Mouse (Mus musculus): ENCODE results near the gene Themis. TPM values are rescaled to one million over a fixed set of nuclear protein-coding genes. Genes with fewer than 3 reads are reported as not detected.

Gene Themis
- polyA plus RNA-seq, 1 experiment = not detected

DNA sequence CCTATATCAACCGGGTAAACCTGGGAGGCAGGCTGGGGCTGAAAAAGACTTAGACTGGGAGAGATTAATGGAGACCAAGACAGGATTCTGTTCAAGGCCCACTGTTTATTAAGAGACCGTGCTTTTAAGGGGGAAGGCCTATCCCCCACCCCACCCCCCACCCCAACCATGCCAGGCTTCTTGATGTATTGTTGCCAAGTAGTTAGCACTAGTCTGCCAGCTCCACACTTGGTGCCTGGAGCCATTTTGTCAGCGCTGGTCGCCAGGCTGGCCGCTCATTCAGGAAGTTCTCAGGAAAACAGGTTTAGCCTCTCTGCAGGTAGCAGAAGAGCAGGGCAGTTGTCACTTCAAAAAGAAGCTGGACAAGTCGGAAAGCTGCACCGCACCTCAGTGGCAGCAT lies 55.1 kb downstream of the Themis start:
- no peak overlapping the region for H3K27ac ChIP-seq (ENCODE audit: control insufficient read depth, insufficient read depth, low read depth, low read length)
- TF ChIP-seq CTCF (IDR thresholded peaks at IDR 0.05; ENCODE audit: control insufficient read depth, insufficient read depth, insufficient replicate concordance, low read depth, low read length) (no peak), POLR2A (IDR thresholded peaks at IDR 0.05; ENCODE audit: control insufficient read depth, low read depth, low read length) (no peak)
- peaks cover 5% of the 10 kb centered on the region for H3K4me1 ChIP-seq (ENCODE audit: control insufficient read depth, insufficient read depth, low read length)
- H3K27me3 ChIP-seq (ENCODE audit: control insufficient read depth, insufficient read depth, low read length) = no peaks in the 10 kb centered on the region
- no peak overlapping the region for H3K4me3 ChIP-seq (ENCODE audit: control insufficient read depth, low read depth, low read length)
- no peaks in the 10 kb centered on the region for H3K36me3 ChIP-seq (ENCODE audit: control insufficient read depth, insufficient read depth, low read length)

- no peak overlapping the region for H3K4me3 ChIP-seq (ENCODE audit: control insufficient read depth, low read depth, low read length)
- H3K27ac ChIP-seq (ENCODE audit: control insufficient read depth, insufficient read depth, low read depth, low read length) = no peak overlapping the region
- H3K27me3 ChIP-seq (ENCODE audit: control insufficient read depth, insufficient read depth, low read length) = no peaks in the 10 kb centered on the region
- H3K36me3 ChIP-seq (ENCODE audit: control insufficient read depth, insufficient read depth, low read length) = no peaks in the 10 kb centered on the region
- peaks cover 5% of the 10 kb centered on the region for H3K4me1 ChIP-seq (ENCODE audit: control insufficient read depth, insufficient read depth, low read length)
- TF ChIP-seq CTCF (IDR thresholded peaks at IDR 0.05; ENCODE audit: control insufficient read depth, insufficient read depth, insufficient replicate concordance, low read depth, low read length) (no peak), POLR2A (IDR thresholded peaks at IDR 0.05; ENCODE audit: control insufficient read depth, low read depth, low read length) (no peak)
Observed at GRCm38 (mm10) chr10:28730122-28730521, 62.0 kb downstream of the Themis start.

- no peak overlapping the region for H3K27ac ChIP-seq (ENCODE audit: control insufficient read depth, insufficient read depth, low read depth, low read length)
- H3K4me3 ChIP-seq (ENCODE audit: control insufficient read depth, low read depth, low read length) = no peak overlapping the region
- H3K4me1 ChIP-seq (ENCODE audit: control insufficient read depth, insufficient read depth, low read length) = no peaks in the 10 kb centered on the region
- no peak for TF ChIP-seq CTCF (IDR thresholded peaks at IDR 0.05; ENCODE audit: control insufficient read depth, insufficient read depth, insufficient replicate concordance, low read depth, low read length)
- no peak for TF ChIP-seq POLR2A (IDR thresholded peaks at IDR 0.05; ENCODE audit: control insufficient read depth, low read depth, low read length)
- no peaks in the 10 kb centered on the region for H3K27me3 ChIP-seq (ENCODE audit: control insufficient read depth, insufficient read depth, low read length)
- H3K36me3 ChIP-seq (ENCODE audit: control insufficient read depth, insufficient read depth, low read length) = no peaks in the 10 kb centered on the region
Observed at GRCm38 (mm10) chr10:28737953-28738352, 69.8 kb downstream of the Themis start.

- Histone ChIP-seq H3K27me3 (ENCODE audit: control insufficient read depth, insufficient read depth, low read length) (no peaks in the 10 kb centered on the region), H3K4me1 (ENCODE audit: control insufficient read depth, insufficient read depth, low read length) (no peaks in the 10 kb centered on the region), H3K36me3 (ENCODE audit: control insufficient read depth, insufficient read depth, low read length) (no peaks in the 10 kb centered on the region), H3K27ac (ENCODE audit: control insufficient read depth, insufficient read depth, low read depth, low read length) (no peak overlapping the region), H3K4me3 (ENCODE audit: control insufficient read depth, low read depth, low read length) (no peak overlapping the region)
- no peak for TF ChIP-seq CTCF (IDR thresholded peaks at IDR 0.05; ENCODE audit: control insufficient read depth, insufficient read depth, insufficient replicate concordance, low read depth, low read length)
- no peak for TF ChIP-seq POLR2A (IDR thresholded peaks at IDR 0.05; ENCODE audit: control insufficient read depth, low read depth, low read length)
Observed at GRCm38 (mm10) chr10:28746426-28746825, 78.3 kb downstream of the Themis start.

- Histone ChIP-seq H3K27ac (ENCODE audit: control insufficient read depth, insufficient read depth, low read depth, low read length) (no peak overlapping the region), H3K4me3 (ENCODE audit: control insufficient read depth, low read depth, low read length) (no peak overlapping the region), H3K36me3 (ENCODE audit: control insufficient read depth, insufficient read depth, low read length) (no peaks in the 10 kb centered on the region), H3K4me1 (ENCODE audit: control insufficient read depth, insufficient read depth, low read length) (no peaks in the 10 kb centered on the region), H3K27me3 (ENCODE audit: control insufficient read depth, insufficient read depth, low read length) (no peaks in the 10 kb centered on the region)
- no peak for TF ChIP-seq POLR2A (IDR thresholded peaks at IDR 0.05; ENCODE audit: control insufficient read depth, low read depth, low read length)
- no peak for TF ChIP-seq CTCF (IDR thresholded peaks at IDR 0.05; ENCODE audit: control insufficient read depth, insufficient read depth, insufficient replicate concordance, low read depth, low read length)
Observed at GRCm38 (mm10) chr10:28753321-28753720, 85.2 kb downstream of the Themis start.

DNA sequence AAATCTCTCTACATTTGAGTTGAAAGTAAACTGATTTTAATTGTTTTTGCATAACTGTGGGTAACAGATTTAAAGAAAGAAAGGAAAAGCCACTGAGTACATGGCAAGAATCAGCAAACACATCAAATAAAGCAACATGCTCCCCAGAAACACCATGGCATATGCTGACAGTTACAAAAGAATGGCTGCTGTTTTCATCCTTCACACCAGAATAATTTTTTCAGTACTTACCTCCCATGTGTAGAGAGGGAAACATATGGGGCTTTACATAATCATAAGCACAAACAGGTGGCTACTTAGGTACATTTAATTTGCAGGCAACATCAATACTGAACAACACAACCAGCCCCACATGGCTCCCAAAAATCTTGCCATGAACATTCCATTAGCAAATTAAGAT lies 86.8 kb downstream of the Themis start:
- no peak overlapping the region for H3K27ac ChIP-seq (ENCODE audit: control insufficient read depth, insufficient read depth, low read depth, low read length)
- TF ChIP-seq POLR2A (IDR thresholded peaks at IDR 0.05; ENCODE audit: control insufficient read depth, low read depth, low read length) = no peak
- TF ChIP-seq CTCF (IDR thresholded peaks at IDR 0.05; ENCODE audit: control insufficient read depth, insufficient read depth, insufficient replicate concordance, low read depth, low read length) = no peak
- H3K4me1 ChIP-seq (ENCODE audit: control insufficient read depth, insufficient read depth, low read length) = no peaks in the 10 kb centered on the region
- H3K4me3 ChIP-seq (ENCODE audit: control insufficient read depth, low read depth, low read length) = no peak overlapping the region
- H3K27me3 ChIP-seq (ENCODE audit: control insufficient read depth, insufficient read depth, low read length) = no peaks in the 10 kb centered on the region
- H3K36me3 ChIP-seq (ENCODE audit: control insufficient read depth, insufficient read depth, low read length) = no peaks in the 10 kb centered on the region

GRCm38 (mm10) chr10:28776777-28777402 lies 108.7 kb downstream of the Themis start:
- no peaks in the 10 kb centered on the region for H3K4me1 ChIP-seq (ENCODE audit: control insufficient read depth, insufficient read depth, low read length)
- no peaks in the 10 kb centered on the region for H3K36me3 ChIP-seq (ENCODE audit: control insufficient read depth, insufficient read depth, low read length)
- H3K27me3 ChIP-seq (ENCODE audit: control insufficient read depth, insufficient read depth, low read length) = no peaks in the 10 kb centered on the region
- no peak overlapping the region for H3K27ac ChIP-seq (ENCODE audit: control insufficient read depth, insufficient read depth, low read depth, low read length)
- H3K4me3 ChIP-seq (ENCODE audit: control insufficient read depth, low read depth, low read length) = no peak overlapping the region
- TF ChIP-seq CTCF (IDR thresholded peaks at IDR 0.05; ENCODE audit: control insufficient read depth, insufficient read depth, insufficient replicate concordance, low read depth, low read length) (no peak), POLR2A (IDR thresholded peaks at IDR 0.05; ENCODE audit: control insufficient read depth, low read depth, low read length) (no peak)
